Mouse (Mus musculus) WW6 (cell line): ENCODE results near the gene B3gnt3.
A peak's percentile ranks its signal among the peaks of the same experiment; 100 is the strongest.

Source experiments
- DNase-seq: peaks from one replicate; pipeline ENCODE4 v3.0.0-alpha.2; 2013; ENCODE audit warnings: low read depth, low spot score

B3gnt3 gene

GRCm38 (mm10) chr8:71678216-71678615 is 23.4 kb downstream of the B3gnt3 start:
- no peak for DNase-seq

- no peak for DNase-seq
Measured at GRCm38 (mm10) chr8:71677555-71677954, 24.0 kb downstream of the B3gnt3 start.

DNA sequence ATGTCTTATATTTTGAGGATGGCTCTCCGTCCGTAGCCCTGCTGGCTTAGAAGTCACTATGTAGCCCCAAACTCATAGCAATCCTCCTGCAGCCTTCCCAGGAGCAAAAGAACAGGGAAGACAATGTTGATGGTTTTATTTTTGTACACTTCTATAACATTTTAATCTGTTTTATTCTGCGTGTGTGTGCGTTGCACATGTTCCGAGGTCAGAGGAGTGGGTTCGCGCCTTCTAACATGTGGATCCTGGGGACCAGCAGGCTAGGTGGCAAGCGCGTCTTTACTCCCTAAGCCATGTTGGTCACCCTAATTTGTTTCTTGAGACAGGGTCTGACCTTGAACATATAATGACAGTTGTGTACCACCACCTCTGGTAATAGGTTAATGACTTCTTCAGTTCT is 24.8 kb downstream of the B3gnt3 start:
- DNase-seq, result no peak

DNA sequence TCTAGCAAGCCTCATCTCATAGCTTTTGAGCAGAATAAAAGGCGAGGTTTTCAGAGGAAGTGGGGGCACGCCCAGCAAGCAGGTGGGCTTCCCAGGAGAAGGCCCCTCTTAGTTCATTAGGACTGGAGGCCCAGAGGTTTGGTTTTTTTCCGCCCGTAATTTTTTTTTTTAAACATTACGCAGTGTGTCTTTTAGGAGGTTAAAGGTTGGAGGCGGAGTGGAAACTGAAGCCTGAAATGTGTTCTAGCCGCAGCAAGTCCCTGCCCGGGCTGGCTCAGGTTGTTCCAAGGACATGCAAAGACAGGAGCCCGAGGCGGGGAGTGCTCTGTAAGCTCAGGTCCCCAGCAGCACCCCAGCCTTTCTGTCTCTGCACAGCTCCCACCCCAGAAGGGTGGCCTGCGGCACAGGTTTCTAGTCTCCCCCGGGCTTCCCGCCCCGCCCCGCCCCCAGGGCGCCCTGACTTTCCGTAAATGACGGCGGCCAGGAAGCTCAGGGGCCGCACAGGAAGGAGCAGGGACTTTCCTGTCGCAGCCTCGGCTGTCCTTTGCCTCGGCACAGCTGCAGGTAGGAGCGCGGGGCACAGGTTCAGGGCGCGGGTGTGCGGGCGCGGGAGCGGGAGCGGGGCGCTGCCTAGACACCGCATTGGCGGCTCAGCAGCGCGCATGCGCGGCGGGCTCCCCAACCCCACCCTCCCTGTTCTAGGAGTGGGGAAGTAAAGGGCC is 25.4 kb downstream of the B3gnt3 start, which contains the start of gene Jak3:
Jak3 (plus strand) TSS at position 277 of the 722 bp plus-strand sequence.
- no peak for DNase-seq

- DNase-seq, result no peak
Measured at GRCm38 (mm10) chr8:71675456-71676019, 26.1 kb downstream of the B3gnt3 start.

DNA sequence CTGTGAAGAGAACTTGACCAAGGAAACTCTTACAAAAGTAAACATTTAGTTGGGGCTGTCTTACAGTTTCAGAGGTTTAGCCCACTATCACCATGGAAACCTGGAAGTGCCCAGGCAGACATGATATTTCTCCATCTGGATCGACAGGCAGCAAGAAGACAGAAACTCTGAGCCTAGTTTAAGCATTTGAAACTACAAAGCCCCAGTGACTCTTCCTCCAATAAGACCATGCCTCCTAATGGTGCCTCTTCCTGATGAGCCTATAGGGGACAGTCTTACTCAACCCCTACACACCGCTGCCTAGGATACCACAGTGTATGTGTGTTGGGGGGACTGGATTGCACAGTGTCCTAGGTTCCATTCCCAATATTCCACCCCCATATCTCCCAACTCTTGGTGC is 27.5 kb downstream of the B3gnt3 start:
- DNase-seq, result no peak

- no peak for DNase-seq
Measured at GRCm38 (mm10) chr8:71672168-71672735, 29.3 kb downstream of the B3gnt3 start.

DNA sequence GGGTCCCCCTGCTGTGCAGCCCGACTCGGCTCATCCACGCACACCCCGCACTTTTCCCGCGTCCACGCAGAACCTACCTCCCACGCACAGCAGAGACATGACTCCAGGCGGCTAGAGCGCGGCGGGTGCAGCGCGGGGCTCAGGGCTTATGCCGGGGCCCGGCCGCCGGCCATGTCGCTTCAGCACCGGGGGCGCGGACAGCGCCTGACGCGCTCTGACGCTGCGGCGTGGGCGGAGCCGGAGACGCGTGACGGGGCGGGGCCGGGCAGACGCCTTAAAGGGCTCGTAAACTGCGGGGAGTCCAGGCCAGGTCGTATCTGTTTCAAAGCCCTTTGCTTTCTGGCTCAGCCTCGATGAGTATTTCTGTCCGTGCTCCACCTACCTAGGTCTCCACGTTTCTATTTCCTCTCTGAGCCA is 30.0 kb downstream of the B3gnt3 start, which contains the start of gene Unc13a:
Unc13a (minus strand) TSS at position 209 of the 417 bp plus-strand sequence.
- DNase-seq, result peak; percentile 76

- DNase-seq, result peak; percentile 87
Measured at GRCm38 (mm10) chr8:71670621-71671548, 30.7 kb downstream of the B3gnt3 start.

DNA sequence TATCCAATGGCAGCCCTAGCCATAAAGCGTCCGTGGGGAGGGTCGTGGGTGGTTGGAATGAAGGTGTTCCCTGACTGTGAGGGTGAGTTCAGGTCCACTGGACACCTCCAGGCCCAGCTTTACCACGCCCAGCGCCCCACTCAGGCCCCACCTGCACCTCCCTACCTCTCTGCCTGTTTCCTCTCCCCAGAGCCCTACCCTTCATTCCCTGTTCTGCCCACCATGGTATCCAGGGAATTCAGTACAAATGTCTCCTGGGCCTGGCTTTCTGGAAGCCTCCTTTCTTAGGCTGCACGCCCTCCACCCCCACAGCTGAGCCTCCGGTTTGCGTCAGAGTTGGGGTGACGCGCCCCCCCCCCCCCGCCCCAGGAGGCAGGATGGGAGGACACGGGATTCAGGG is 31.4 kb downstream of the B3gnt3 start:
- DNase-seq, result no peak

GRCm38 (mm10) chr8:71668220-71668975 is 33.2 kb downstream of the B3gnt3 start:
- no peak for DNase-seq

DNA sequence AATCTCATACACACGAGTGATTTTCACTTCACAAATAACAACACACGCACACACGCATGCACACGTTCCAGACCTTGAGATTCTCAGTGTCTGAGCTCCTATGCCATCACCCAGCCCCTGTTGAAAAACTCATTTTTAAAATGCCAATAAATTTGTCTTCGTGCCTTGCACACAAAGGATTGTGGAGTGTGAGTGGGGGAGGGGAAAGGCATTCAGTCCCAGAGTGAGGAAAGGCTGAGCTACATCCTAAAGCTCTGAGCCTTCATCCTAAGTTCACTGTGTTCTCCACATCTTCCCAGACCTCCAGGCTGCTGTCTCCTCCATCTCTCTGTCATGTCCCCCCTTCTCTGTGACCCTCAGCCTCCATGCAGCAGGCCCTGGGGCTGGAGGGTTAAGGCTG is 34.3 kb downstream of the B3gnt3 start:
- DNase-seq, result no peak

DNA sequence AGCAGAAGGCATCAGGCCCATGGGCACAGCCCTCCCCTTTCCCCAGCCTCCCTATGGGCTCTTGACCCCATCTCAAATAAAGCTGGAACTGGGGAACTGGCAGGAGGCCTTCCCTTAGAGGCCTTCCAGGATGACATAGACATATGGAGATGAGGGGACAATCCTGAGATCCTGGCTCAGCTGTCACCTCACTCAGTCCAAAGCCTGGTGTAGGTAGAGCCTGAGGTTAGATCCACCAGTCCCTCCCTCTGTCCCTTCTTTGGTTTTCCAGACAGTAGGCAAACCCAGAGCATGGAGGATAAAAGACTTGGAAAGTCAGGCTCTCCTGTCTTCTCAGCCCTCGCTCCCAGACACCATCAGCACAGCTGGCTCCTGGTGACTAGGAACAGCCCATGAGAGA is 34.7 kb downstream of the B3gnt3 start:
- no peak for DNase-seq

GRCm38 (mm10) chr8:71665331-71666130 is 36.1 kb downstream of the B3gnt3 start:
- peak; percentile 86 for DNase-seq

GRCm38 (mm10) chr8:71660325-71661120 is 41.1 kb downstream of the B3gnt3 start:
- peak; percentile 73 for DNase-seq

DNA sequence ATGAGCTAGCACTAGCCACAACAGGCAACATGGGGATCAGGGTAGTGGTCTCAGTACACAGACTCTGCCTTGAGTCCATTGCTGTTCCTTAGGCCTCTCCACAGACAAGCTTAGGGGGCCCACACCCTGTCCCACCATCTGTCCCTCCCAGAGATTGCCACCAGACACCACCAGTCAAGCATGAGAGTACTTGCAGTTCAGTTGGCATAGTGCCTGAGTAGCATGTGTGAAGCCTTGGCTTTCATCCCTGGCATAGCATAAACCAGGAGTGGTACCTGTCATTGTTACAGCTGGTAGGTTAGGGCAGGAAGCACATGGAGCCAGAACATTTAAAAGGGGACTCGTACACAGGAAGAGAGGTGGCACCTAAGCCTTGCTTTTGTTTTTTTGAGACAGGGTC is 41.8 kb downstream of the B3gnt3 start:
- DNase-seq, result no peak

- DNase-seq, result no peak
Measured at GRCm38 (mm10) chr8:71658515-71659049, 43.0 kb downstream of the B3gnt3 start.

- no peak for DNase-seq
Measured at GRCm38 (mm10) chr8:71657816-71658215, 43.8 kb downstream of the B3gnt3 start.

- peak; percentile 72 for DNase-seq
Measured at GRCm38 (mm10) chr8:71654600-71654999, 47.0 kb downstream of the B3gnt3 start.
